Mouse (Mus musculus): ENCODE results near the gene Il22ra1. TPM values are rescaled to one million over a fixed set of nuclear protein-coding genes. Genes with fewer than 3 reads are reported as not detected.

Gene Il22ra1
- polyA plus RNA-seq, 1 experiment from 2014 or later = not detected

DNA sequence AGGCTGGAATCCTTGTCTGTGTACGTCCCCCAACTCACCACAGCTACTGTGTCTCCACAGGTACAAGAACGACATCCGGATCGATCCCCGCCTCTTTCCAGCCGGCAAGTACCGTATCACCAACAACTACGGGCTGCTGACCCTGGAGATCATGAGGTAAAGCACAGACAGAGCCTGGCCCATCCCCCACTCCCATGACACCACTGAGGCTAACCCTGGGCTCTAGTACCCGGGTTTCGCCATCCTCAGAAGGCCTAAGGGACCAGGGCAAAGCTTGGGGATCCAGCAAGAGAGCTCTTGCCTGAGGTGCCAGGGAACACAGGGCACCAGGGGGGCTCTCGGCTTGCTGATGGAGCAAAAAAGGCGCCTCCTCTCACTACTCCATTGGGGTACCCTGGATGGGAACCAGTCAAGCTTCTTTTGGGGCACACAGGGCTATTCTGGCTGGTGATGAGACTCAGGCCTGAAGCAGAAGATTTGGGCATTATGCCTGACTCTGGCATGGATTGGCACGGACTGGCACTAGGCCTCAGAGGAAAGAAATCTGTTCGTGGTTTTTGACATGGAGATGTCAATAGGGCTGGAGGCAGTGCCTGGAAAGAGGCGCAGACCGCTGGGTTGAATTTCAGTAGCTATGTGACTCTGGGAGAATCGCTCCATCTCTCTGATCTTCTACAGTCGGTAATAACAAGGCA lies 42.8 kb downstream of the Il22ra1 start:
- ChIA-PET CTCF (interaction anchor here (0.8 kb wide), 1 partner anchor 62 kb away, joined by 3 read pairs; no protein-coding TSS in a partner anchor), POLR2A (no interaction called here)
- DNase-seq (ENCODE audit: low read depth, low spot score) (no peak), ATAC-seq (no peak)
- no peak for TF ChIP-seq CTCF (IDR thresholded peaks at IDR 0.05)
- H3K27me3 ChIP-seq = no peaks in the 10 kb centered on the region
- in situ Hi-C loops (cut with MboI; ENCODE audit: low pct_unique_long_range_greater_than_20kb) = loop anchor here (10.0 kb wide), 1 partner anchor 256 kb away; no protein-coding TSS in a partner anchor

DNA sequence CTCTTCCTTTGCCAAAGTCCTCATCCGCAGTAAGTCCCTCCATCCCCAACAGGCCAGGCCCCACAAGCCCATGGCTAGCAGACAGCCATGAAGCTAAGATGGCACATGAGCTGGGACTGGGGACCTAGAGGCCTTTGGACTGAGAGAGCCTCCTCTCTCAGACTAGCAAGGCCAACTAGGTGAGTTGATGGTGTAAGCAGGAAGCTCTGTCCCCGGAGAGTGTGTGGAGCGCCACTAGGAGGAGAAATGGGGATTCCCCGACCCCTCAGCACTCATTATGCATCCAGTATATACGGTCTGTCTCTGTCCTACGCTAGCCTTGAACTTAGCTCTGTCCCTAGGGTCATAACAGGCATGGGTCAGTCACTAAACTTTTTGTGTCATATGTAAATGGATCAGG lies 43.6 kb downstream of the Il22ra1 start:
- in situ Hi-C loops (cut with MboI; ENCODE audit: low pct_unique_long_range_greater_than_20kb) = loop anchor here (10.0 kb wide), 1 partner anchor 257 kb away; no protein-coding TSS in a partner anchor
- no peaks in the 10 kb centered on the region for H3K27me3 ChIP-seq
- ChIA-PET POLR2A (no interaction called here), CTCF (interaction anchor here (0.7 kb wide), 1 partner anchor 143 kb away, joined by 3 read pairs; no protein-coding TSS in a partner anchor)
- ATAC-seq (no peak), DNase-seq (ENCODE audit: low read depth, low spot score) (no peak)
- TF ChIP-seq CTCF (IDR thresholded peaks at IDR 0.05) = no peak

DNA sequence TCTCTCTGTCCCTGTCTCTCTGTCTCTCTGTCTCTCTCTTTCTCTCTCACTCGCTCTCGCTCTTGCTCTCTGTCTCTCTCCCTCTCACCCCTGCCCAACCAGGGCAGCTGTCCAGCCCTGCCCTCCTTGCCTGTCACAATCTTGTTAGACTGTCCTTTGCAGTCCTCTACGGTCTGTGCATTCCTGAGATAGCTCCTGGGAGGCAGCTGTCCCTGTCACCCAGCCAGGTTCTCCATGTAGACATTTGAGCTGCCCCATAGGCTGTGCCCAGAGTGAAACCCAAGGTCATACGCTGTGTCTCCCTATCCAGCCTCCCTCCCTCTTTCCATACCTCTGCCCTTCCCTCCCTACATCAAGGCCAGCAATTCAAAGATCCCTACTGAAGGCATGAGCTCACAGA lies 44.7 kb downstream of the Il22ra1 start:
- ChIA-PET POLR2A (no interaction called here), CTCF (no interaction called here)
- no peaks in the 10 kb centered on the region for H3K27me3 ChIP-seq
- DNase-seq (ENCODE audit: low read depth, low spot score) (no peak), ATAC-seq (no peak)
- in situ Hi-C loops (cut with MboI; ENCODE audit: low pct_unique_long_range_greater_than_20kb) = loop anchor here (10.0 kb wide), 1 partner anchor 258 kb away; no protein-coding TSS in a partner anchor
- TF ChIP-seq CTCF (IDR thresholded peaks at IDR 0.05) = no peak

DNA sequence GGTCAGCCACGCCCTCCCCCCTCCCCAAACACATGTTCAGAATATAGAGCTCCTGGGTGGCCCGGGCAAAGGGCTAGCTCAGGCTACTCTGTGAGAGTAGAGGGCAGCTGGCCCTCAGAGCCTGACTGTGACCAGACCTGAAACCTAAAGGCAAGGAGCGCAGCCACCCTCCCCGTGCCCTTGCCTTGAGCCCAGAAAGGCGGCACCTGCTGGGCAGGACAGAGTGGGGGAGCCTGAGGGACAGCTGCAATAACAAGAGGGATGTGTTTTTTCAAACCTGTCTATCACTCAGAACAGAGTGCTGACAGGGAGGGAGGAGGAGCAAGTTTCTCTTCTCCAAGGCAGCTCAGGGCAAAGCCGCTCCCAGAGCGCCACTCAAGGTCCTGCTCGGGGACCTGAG lies 46.5 kb downstream of the Il22ra1 start:
- no peaks in the 10 kb centered on the region for H3K27me3 ChIP-seq
- TF ChIP-seq CTCF (IDR thresholded peaks at IDR 0.05) = no peak
- in situ Hi-C loops (cut with MboI; ENCODE audit: low pct_unique_long_range_greater_than_20kb) = loop anchor here (10.0 kb wide), 1 partner anchor 260 kb away; no protein-coding TSS in a partner anchor
- ATAC-seq (no peak), DNase-seq (ENCODE audit: low read depth, low spot score) (no peak)
- ChIA-PET CTCF (no interaction called here), POLR2A (no interaction called here)

DNA sequence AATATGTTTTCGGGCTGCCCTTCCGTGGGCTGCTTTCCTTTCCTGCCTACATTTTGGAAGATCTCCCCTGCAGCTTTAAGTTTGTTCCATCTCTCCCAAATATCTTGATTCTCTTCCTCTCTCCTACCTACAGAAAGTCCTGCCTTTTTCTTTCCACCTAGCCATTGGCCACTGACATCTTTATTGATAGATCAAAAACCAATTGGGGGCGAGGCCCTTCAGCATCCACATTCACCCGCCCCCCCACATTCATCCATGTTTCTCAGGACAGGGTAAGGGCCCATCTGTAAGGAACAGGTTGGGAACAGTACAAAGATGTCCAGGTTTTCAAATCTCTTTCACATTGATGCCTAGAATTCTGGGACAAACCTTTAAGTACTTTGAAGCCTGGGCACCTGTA lies 48.9 kb downstream of the Il22ra1 start:
- H3K27me3 ChIP-seq = no peaks in the 10 kb centered on the region
- TF ChIP-seq CTCF (IDR thresholded peaks at IDR 0.05) = no peak
- in situ Hi-C loops (cut with MboI; ENCODE audit: low pct_unique_long_range_greater_than_20kb) = loop anchor here (10.0 kb wide), 1 partner anchor 262 kb away; no protein-coding TSS in a partner anchor
- ATAC-seq (no peak), DNase-seq (ENCODE audit: low read depth, low spot score) (no peak)
- CTCF ChIA-PET = no interaction called here
- POLR2A ChIA-PET = no interaction called here

DNA sequence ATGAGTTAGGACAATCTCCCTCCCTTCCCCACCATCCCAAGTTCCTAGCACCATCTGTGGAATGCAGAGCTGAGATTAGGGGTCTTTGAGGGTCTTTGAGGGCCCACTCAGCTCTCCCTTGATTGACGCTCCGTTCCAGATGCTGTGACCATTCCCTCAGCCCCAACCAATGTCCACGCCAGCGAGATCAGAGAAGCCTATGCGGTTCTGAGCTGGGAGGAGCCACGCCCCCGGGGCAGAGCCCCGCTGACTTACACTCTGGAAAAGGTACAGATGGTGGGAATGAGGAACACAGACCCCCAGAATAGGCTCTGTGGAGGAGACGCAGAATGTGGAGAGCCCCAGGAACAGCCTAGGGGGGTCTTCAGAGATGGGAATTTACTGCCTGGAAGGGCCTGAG lies 51.7 kb downstream of the Il22ra1 start:
- ATAC-seq (no peak), DNase-seq (ENCODE audit: low read depth, low spot score) (no peak)
- POLR2A ChIA-PET = no interaction called here
- no peaks in the 10 kb centered on the region for H3K27me3 ChIP-seq
- in situ Hi-C loops (cut with MboI; ENCODE audit: low pct_unique_long_range_greater_than_20kb) = loop anchor here (10.0 kb wide), 1 partner anchor 265 kb away; no protein-coding TSS in a partner anchor
- CTCF ChIA-PET = no interaction called here
- TF ChIP-seq CTCF (IDR thresholded peaks at IDR 0.05) = no peak

DNA sequence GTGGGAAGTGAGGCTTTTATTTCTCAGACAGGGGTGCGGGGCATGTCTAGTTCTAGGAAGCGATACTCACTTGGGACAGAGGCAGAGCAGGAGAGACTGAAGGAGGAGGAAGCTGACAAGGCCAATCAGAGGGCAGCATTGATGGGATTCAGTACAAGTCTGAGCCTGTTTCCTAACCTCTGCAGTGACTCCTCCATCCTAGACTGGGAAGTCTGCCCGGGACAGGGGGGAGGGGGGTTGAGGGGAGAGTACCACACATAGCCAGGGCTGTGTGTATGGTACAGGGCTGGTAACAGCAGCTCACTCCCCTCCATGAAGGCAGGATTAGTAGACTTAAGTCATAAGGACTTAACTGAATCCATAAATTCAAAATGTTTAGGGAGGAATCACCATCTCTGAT lies 52.3 kb downstream of the Il22ra1 start:
- no peaks in the 10 kb centered on the region for H3K27me3 ChIP-seq
- ATAC-seq = no peak
- no peak for TF ChIP-seq CTCF (IDR thresholded peaks at IDR 0.05)
- in situ Hi-C loops (cut with MboI; ENCODE audit: low pct_unique_long_range_greater_than_20kb) = no loop called here
- POLR2A ChIA-PET = no interaction called here
- CTCF ChIA-PET = no interaction called here
- DNase-seq (ENCODE audit: low read depth, low spot score) = no peak

DNA sequence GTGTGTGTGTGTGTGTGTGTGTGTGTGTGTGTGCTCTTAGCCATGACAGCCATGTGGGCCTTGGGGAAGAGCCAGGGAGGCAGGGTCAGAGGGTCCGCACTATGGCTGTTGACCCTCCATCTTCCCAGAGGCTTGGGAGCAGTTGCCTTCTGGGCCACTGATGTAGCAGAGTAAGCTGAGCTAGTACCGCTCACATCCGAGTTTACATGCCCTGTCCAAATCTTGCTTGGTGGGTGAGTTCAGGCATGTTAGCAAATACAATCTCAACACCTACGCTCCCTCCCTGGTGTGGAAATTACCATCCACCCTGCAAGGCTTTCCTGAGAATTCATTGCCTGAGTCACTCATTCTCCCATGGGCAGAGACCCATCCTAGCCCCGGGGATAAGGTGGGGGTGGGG lies 53.3 kb downstream of the Il22ra1 start:
- no peaks in the 10 kb centered on the region for H3K27me3 ChIP-seq
- ChIA-PET CTCF (no interaction called here), POLR2A (no interaction called here)
- DNase-seq (ENCODE audit: low read depth, low spot score) (no peak), ATAC-seq (no peak)
- in situ Hi-C loops (cut with MboI; ENCODE audit: low pct_unique_long_range_greater_than_20kb) = no loop called here
- no peak for TF ChIP-seq CTCF (IDR thresholded peaks at IDR 0.05)

DNA sequence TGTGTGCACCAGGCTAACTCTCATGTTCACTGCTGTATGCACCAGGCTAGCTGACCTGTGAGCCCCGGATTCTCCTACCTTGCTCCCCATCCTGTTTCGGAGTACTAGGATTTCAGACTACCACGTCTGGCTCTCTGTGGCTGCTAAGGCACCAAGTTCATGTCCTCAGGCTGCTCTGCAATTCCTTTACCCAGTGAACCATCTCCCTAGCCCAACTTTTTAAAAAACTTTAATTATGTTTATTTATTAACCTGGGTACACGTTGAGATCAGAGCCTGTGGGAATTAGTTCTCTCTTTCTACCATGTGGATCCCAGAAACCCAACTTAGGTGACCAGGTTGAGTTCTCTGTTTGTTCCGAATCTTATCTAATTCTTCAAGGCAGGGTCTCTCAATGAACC lies 58.6 kb downstream of the Il22ra1 start:
- POLR2A ChIA-PET = no interaction called here
- no peak for TF ChIP-seq CTCF (IDR thresholded peaks at IDR 0.05)
- ATAC-seq (no peak), DNase-seq (ENCODE audit: low read depth, low spot score) (no peak)
- CTCF ChIA-PET = no interaction called here
- no peaks in the 10 kb centered on the region for H3K27me3 ChIP-seq
- in situ Hi-C loops (cut with MboI; ENCODE audit: low pct_unique_long_range_greater_than_20kb) = no loop called here

DNA sequence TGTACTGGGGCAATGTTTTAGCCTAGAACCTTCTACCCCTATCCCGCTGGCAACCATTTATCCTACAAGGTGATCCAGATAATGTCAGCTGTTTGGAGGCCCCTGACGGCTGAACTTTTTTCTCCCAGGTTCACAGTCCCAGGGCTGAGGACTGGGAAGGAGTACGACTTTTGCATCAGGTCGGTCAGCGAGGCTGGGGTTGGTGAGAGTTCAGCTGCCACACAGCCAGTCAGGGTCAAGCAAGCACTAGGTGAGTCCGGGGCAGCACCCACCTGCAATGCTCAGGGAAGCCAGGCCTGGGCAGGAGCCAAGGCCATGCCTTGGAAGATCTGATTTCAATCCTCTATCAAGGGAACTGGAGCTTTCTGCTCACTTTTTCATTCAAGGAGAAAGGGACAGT lies 59.3 kb downstream of the Il22ra1 start:
- TF ChIP-seq CTCF (IDR thresholded peaks at IDR 0.05) = no peak
- ChIA-PET POLR2A (no interaction called here), CTCF (no interaction called here)
- no peak for ATAC-seq
- DNase-seq (ENCODE audit: low read depth, low spot score) = no peak
- in situ Hi-C loops (cut with MboI; ENCODE audit: low pct_unique_long_range_greater_than_20kb) = no loop called here
- no peaks in the 10 kb centered on the region for H3K27me3 ChIP-seq

DNA sequence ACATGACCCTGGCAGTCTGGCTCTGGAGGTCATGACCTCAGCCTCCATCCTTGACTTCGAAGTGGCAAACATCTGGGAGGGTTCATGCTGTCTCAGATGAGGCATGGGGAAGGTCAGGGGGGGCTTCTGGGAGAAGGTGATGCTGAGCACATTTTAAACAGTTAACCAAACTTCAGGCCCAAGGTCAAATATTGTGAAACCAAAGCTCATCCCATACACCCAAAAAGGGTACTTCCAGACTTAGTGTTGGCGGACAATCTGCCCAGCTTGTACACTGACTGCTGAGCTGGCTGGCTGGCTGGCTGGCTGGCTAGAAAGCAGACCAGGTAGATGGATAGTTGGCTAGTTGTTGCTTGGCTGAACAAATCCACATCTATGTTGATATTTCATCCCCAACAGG lies 61.2 kb downstream of the Il22ra1 start:
- ATAC-seq (no peak), DNase-seq (ENCODE audit: low read depth, low spot score) (no peak)
- ChIA-PET CTCF (no interaction called here), POLR2A (no interaction called here)
- no peaks in the 10 kb centered on the region for H3K27me3 ChIP-seq
- in situ Hi-C loops (cut with MboI; ENCODE audit: low pct_unique_long_range_greater_than_20kb) = no loop called here
- TF ChIP-seq CTCF (IDR thresholded peaks at IDR 0.05) = no peak

DNA sequence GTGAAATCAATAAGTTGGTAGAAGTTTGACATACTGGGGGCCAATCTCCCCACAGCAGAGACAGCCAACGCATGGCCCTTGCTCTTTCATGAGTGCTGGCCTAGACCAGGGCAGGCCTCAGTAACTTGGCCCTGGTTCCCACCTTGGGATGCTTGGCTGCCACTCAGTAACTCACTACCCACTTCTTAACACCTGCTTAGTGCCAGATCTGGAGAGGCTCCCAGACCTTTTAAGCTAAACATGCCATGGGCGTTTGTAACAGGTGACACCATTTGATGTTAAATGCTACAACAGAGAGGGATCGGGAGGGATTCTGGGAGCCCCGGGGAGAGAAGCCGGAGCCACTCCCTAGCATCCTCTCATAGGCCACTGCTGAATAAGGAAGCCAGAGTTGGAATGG lies 64.8 kb downstream of the Il22ra1 start:
- no peak for TF ChIP-seq CTCF (IDR thresholded peaks at IDR 0.05)
- ChIA-PET POLR2A (no interaction called here), CTCF (no interaction called here)
- ATAC-seq (no peak), DNase-seq (ENCODE audit: low read depth, low spot score) (no peak)
- H3K27me3 ChIP-seq = no peaks in the 10 kb centered on the region
- in situ Hi-C loops (cut with MboI; ENCODE audit: low pct_unique_long_range_greater_than_20kb) = no loop called here

Measured in Patski (cell line).